Mouse (Mus musculus) liver, adult 2 months (tissue): ENCODE results near the gene Gm9913.

ENCODE experiments used
- CTCF ChIP-seq: fragments of 200-500 bp; IDR thresholded peaks from 2 replicates; pipeline ENCODE4 v1.5.1; 2011; ENCODE audit warnings: low read depth, low read length, control low read depth
- POLR2A ChIP-seq: fragments of 200-500 bp; IDR thresholded peaks from 2 replicates; pipeline ENCODE4 v1.6.1; 2011; ENCODE audit warnings: low read length, control low read depth; ENCODE audit not compliant: insufficient read depth; ENCODE audit errors: extremely low read depth

DNA sequence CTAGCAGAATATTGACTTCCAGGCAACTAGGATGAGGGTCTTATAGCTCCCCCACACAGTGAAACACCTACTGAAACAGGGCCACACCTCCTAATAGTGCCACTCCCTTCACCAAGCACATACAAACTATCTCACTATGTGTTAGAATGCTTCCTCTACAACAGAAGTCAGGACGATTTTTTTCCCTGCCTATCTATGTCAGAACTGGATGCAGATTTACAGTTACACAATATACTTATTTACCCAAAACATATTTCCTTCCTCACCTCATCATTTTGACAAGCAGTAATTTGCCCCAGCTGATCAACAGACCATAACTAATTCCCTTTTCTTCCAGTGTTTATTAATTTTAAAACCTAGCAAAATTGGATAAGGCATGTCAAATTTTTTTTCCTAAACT, 38.8 kb downstream of the Gm9913 start:
- TF ChIP-seq CTCF (no peak), POLR2A (no peak)
